Mouse (Mus musculus) kidney, adult 11 months (tissue): ENCODE data around the gene Hmcn2.
A peak's percentile ranks its signal among the peaks of the same experiment; 100 is the strongest.

ENCODE experiments used
- DNase-seq: peaks from one replicate; pipeline ENCODE4 v3.0.0; 2022

Gene Hmcn2

DNA sequence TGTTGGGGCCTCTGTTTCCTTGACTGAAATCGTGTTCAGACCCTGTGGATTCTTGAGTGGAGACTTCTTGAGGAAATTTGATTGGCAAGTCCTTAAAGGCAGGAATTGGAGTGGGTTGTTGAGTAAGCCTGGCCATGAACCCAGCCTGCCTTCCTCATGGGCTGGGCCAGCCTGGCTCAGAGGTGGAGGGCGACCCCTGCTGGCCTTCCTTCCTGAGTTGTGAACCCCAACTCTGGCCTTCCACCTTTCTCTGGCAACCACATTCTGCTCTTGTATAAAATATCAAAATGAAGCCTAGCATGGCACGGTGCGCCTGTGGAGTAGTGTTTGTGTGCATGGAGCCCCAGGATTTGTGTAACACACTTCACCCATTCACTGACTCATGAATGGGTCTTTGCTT lies 8.5 kb upstream of the Hmcn2 start:
- DNase-seq: no peak

DNA sequence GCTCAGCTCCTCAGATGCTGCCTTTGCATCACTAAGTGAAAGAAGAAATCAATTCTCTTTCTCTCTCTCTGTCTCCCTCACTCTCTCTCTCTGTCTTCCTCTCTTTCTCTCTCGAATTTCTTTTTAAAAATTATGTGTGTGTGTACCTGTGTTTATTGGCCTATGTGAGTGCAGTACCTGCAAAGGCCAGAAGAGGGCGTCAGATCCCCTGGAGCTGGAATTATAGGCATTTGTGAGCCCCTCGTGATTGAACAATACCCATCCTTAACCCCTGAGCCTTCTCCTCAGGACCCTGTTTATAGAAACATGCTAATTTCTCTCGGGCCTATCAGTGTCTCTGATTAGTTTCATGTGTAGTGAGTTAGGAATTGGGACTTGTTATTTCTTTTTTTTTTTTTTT lies 6.0 kb upstream of the Hmcn2 start:
- no peak for DNase-seq

DNA sequence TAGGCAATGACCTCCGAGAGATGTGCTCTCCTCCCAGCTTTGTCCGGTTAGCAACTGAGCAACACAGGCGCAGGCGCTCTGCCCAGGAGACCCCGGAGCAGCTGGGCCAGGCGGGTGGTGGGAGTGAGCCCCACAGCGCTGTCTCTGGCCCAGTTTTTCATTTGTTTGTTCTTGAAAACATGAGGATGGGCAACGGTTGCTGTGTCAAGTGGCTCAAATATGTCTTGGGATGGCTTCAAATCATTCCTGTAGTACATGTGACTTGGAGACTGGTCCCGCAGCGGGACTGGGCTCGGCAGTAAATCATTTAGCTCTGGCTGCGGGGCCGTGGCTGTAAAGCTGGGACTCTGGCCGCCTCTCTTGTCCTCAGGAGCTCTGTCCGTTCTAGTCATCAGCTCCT lies 4.7 kb upstream of the Hmcn2 start:
- no peak for DNase-seq

DNA sequence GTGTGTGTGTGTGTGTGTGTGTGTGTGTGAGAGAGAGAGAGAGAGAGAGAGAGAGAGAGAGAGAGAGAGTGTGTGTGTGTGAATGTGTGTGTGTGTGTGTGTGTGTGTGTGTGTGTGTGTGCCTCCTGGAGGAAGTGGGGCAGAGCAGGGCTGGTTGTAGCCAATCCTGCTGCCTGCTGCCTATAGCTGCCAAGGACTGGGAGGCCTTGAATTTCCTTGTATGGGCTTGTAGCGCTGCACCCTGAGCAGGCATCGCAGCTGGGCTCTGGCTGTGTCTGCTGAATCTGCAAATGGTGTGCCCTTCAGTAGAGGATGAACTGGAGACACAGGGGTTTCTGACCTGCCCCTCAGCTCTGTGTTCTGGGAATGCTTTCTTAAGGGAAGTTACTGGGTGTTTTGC lies 3.9 kb downstream of the Hmcn2 start:
- no peak for DNase-seq

DNA sequence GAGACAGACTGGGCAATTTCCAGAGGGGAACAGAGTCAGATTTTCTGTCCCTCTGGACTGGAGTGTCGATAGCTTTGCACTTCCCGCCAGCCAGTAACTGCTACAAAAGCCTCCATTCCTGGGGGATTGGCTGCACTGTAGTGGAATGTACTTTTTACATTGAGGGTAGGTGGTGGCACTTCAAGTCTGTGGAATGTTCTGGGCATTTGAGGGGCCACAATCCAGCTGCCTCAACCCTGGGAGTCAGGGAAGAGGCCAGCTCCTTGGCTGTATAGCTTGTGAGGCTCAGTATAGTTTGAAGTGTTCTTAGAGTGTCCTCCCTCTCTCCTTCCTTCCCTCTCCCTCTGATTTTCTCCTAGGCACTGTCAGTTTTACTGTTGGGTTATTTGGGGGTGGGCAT lies 5.0 kb downstream of the Hmcn2 start:
- no peak for DNase-seq

DNA sequence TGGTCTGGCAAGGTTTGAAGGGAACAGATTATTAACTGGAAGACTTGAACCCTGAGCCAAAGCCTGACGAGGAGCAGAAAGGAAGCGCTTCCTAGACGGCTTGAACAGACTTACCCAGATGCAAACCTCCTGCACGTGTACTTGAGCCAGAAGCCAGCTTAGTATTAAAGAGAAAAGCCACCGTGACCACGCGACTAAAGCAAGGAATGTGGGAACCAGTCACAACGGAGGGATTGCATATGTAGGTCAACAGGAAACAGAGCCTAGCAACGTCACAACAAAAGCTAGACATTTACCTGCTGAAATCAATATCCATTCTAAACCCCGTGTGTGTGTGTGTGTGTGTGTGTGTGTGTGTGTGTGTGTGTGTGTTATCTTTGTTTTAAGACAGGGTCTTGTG lies 13.0 kb downstream of the Hmcn2 start:
- DNase-seq: no peak

DNA sequence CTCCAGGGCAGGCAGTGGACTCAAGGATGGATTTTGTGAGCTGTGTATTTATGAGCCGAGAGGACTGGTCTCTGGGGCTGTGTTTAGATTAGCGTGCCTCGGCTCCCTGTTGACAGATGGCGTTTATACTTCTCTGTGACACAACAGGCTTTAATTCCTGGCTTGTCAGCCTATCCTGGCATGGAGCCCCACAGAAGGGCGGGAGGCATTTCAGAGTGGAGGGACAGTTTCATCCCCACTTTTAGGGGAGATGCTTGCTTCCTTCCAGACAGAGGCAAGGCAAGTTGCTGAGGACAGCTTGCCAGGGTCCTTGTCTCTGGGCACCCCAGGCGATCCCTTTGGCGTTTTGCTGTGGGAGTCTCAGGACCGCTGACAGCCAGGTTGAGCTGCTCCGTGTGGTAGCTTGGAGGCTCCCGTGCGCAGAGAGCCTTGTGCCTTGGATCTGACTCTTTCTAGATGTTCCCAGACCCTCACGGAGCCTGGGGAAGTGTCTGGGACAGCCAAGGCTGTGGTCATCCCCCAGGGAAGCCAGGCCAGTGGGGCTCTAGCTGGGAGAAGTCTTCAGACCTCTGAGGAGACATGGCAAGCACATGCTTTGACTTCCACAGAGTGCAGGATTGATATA lies 23.6 kb downstream of the Hmcn2 start:
- DNase-seq: no peak

DNA sequence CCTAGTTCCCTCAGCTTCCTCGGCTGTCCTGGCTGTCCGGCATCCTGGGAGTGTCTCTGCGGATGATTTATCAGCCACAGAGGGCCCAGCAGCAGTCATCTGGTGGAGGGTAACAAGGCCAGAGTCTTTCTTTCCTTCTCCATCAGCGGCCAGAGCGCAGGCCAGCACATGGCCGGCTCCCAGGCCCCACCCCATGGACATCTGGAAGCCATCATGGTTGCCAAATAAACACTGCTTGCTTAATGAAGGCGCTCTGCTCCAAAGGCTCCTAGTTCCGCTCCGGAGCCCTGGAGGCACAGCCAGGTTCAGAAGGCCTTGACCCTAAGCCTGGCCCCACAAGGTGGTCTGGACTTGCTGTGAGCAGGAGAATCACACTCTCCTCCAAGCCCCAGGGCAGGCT lies 25.6 kb downstream of the Hmcn2 start:
- DNase-seq: peak; percentile 42

DNA sequence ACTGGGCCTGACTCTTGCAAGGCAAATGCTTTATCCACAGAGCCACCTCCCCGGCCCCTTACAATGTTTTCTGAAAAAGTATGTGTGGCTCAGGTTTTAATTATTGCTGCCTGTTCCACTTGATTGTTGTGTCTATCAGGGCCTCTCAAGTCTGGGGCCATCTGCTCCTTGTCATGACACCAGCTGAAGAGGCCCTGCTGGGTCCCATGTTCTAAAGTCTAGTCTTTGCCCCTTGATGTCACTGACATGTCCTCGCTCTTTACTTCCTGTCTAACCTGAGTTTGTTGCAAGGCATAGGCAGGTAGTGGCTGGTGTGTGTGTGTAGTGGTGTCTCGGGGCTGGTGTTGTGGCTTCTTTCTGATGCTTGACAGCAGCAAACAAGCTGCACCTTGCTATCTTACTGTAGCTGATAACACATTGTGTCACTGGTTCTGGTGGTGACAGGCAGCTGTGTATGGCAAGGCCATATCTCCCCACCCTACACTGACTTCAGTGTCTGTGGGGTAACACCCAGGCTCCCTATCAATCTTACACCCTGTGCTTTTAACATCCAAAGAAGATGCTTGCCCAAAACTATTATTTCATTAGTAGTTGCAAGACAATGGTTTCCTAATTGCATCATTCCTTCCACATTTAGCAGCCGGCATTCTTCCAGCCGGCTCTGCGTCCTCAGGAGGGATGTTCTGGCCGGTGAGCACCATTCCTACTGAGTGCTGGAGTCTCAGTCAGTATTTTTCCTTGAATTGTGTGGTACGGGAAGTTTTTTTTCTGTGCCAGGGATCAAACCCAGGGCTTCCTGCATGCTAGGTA lies 27.7 kb downstream of the Hmcn2 start:
- DNase-seq: no peak

DNA sequence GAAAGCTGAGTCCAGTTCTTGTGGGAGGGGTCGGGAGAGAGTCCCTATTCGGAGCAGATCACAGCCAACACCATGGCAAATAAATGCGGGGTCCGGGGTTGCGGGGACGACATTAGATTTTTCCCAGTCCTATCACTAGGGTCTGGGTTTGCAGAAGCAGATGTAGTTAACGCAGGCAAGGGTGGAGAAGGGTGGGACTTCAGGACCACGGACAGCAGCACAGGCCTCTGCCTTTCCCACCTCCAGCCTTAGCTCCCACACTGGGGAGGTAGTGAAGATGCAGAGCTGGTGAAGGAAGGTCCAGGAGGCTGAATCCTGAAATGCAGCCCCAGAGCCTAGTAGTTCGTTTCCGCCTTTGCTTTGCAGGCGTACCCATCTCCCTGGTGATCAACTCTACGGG lies 31.9 kb downstream of the Hmcn2 start:
- no peak for DNase-seq

DNA sequence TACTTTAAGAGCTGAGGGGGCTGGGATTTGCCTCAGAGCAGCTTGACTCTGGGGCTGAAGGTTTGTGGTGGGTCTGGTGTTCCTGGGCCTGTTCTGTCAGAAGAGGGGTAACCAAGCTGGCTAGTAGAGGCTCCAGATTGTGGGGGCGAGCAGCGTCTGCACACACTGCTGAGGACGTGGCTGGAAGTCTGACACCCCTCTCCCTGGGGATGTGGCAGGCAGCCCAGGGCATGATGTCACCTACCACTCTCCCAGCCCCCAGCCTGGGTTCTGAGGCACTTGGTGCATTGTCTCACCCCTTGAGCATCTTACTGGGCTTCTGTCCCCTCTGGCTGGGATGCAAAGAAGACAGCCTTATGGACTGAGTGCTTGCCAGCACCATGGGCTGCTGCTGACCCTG lies 34.2 kb downstream of the Hmcn2 start:
- no peak for DNase-seq

DNA sequence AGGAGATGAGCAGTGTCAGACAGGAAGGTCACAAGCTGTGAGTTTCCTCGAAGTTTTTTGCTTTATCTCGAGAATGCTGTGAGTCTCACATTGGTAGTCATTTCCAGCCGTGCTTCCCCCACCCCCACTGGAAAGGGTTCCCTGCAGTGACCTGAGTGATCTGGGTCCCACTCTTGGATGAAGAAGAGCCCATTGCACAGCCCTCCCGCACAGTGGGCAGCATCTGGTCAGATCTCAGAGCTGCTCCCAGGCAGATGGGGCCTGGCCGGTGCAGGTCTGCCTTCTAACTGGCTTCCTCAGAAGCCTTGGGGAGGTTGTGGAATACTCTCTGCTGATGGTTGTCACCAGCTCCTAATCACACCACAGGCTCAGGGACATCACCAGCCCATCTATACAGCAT lies 34.6 kb downstream of the Hmcn2 start:
- no peak for DNase-seq

DNA sequence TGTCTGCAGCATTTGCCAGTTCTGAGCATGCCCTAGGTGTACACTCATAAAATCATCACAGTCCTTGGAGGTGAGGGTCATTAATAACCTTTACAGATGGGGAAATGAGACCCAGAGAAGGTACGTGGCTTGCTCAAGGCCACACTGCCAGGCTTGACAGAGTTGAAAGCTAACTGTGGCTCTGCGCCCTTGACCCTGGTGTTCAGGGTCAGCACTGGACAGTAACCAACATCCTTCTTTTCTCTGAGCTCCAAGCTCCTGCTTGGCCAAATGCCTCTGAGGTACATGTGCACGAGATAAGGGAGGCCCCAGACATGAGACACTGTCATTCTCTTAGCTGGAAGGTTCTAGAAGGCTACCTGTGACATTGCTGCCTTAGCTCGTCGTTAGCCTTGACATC lies 42.6 kb downstream of the Hmcn2 start:
- DNase-seq: no peak

DNA sequence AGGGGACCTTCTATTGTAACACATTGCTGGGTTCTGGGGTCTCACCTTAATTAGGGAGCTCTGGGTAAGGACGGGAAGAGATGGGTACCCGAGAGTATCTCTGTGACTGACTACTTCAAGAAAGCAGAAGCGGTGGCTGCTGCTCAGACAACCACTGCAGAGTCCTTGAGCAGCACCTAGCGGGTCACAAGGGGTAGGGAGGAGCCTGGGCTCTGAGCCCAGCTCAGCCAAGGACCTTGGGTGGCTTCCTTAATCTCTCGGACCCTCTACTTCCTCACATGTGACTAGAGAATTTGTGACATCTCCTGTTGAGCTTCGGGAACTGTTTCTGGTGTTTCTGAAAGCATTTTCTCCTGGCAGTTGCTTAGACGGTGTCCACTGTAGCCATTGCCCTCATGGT lies 45.1 kb downstream of the Hmcn2 start:
- DNase-seq: no peak

DNA sequence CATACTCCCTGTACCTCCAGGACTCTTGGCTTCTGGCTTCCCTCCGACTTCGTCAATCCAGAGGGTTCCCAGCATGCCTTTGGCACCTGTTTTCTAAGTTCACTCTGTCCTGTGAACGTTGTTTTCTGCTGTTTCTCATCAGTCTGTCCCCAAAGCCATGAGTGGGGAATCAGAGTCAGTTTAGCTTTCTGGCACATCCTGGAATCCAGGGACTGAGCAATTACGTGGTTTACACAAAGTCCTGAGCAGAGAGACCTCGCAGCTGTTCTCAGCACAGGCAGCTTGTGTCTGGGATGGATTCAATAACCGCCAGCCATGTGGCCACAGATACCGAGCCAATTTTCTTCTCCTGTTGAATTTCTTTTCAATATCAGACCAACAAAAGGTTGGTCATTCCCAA lies 53.0 kb downstream of the Hmcn2 start:
- no peak for DNase-seq

DNA sequence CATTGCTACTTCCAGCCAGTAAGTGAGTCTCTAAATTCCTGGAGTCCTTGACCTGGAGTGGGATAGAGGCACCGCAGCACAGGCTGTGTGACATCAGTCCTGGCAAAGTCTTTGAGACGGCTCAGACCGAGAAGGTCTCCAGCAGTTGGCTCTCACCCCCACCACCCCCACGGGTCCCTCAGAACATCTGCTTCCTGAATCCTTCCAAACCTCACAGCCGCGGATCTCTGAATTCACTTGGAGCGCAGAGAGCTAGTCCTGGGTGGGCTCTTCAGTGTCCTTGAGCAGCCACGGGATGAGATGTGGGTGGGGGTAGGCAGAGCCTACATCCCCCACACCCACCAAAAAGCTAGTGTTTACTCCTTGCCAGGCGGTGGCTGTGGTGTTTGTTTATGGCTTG lies 57.2 kb downstream of the Hmcn2 start:
- DNase-seq: peak; percentile 7

DNA sequence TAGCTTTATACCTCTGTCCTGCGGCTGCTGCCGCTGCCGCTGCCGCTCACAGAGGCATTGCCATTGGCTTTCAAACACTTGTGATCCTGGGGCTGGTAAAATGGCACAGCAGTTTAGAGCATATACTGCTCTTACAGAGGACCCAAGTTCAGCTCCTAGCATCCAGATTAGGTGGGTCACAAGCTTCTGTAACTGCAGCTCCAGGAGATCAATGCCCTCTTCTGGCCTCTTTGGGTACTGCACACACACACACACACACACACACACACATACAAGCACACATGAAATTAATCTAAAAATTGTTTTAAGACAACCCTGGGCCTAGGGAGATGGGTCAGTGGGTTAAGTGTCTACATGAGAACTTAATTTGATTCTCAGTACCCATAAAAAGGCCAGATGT lies 58.0 kb downstream of the Hmcn2 start:
- DNase-seq: no peak

DNA sequence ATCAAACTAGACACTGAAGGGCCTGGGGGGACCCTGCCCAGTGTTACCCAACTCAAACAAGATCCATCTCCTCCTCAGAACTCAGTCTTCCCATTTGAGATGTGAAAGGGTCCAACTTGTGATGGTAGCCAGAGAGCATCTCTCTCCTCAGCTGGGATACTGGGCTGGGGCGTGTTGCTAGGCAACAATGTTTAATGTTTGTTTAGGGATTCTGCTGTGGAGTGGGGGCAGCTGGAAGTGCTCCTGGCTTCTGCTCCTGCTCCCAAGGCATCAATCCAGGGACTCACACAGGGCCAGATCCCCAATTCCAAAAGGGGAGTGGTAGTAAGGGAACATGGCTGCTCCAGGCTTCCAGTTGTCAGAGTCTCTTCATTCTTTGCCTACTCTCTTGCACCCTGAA lies 60.2 kb downstream of the Hmcn2 start:
- DNase-seq: no peak

DNA sequence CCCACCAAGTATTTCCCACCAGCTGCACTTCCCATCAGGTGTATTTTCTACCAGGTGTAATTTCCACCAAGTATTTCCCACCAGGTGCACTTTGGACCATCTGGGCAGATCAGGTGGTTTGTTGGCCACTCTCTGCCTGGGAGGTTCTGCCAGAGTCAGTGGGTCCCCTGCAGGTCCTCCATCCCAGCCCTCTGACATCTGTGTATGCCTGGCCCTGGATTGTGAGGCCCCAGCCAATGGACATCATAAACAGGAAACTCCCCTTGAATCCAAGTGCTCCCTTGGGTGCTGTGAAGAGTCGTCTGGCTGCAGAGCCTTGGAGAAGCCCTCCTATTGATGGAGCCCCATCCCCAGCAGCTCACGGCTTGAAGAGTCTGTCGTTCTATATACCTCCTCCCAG lies 61.8 kb downstream of the Hmcn2 start:
- no peak for DNase-seq

DNA sequence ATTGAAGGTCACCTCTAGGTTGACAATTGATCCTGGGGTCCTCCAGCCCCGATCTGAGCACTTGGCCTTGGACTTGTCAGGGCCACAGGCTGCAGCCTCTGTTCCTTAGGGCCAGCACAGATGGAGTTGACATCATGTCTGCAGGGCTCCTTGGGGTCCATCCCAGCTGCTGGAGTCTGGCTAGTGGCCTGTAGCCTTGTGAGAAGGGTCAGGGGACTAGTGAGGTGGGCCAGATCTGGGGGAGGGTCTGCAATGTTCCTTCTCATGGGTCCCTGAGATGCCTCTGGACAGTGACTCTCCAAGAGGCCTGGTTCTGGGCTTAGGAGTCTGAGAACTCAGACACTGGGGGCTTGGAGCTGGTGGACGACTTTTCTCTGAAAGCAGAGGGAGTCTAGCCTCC lies 63.3 kb downstream of the Hmcn2 start:
- no peak for DNase-seq

DNA sequence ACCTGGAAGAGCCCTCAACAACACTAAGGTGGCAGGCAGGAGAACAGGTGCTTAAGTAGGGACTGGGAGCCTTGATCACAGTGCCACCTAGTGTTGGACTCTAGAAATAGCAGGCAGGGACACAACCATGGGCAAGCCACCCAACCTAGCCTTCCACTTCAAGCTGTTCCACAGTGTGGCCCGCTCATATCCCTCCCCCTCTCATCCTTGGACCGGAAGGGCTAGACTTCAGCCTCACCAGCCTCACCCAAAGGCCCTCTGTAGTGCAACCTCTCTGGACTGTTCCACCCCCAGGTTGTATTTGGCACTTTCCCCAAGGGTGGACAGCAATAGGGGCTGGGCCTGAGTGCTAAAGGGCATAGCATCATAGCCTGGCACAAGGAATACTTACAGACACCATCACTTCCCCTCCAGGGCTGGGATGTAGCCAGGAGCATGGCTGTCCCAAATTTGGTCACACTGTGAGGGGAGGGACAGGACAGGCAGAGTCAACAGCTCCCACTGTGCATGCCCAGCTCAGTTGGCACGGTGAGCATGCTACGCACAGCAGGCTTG lies 67.2 kb downstream of the Hmcn2 start:
- DNase-seq: peak; percentile 30

DNA sequence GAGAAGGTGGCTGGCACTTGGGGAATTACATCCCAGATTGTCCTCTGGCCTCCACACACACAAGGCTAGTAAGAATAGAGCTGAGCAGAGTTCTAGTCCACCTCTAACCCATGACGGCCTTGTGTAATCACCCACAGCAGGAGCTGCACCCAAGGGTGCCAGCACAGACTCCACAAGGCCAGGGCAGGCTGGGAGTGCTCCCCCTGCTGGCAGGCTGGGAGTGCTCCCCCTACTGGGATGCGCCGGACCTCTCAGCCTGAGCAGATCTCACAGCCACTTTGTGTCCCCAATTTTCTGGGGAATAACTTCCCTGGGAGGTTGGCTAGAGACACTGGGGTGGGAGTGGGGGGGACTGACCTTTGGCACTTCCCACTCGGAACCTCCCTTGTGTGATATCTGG lies 68.7 kb downstream of the Hmcn2 start:
- peak; percentile 15 for DNase-seq

DNA sequence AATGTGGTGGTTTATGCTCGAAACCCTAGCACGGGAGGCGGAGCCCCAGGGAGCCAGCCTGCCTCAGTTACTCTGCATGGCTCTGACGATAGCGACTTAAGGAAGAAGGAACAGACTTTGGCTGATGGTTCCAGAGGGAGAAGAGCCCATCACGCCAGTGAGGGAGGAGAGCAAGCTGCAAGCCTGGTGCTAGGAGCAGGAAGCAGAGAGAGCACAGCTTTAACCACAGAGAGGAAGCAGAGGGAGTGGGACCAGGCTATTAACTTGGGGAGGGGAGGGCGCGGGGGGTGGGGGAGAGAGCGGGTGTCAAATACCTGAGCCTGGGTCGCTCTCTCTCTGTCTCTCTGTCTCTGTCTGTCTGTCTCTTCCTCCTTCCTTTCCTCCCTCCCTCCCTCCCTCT lies 102.8 kb downstream of the Hmcn2 start:
- no peak for DNase-seq

DNA sequence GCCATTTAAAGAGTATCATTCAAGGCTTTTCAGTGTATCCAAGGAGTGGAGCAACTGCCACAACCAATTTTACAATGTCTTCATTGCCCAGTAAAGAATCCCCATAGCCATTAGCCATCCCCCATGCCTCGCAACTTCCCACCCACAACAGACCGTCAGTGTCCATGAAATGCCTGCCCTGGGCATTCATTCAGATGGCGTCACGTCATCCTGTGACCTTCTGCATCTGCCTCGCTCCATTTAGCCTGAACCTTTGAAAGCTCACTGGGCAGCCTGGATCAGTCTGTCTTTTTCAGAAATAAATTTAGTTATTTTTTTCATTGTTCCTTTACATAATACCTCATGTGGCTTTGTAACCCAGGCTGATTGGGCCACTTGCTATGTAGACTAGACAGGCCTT lies 103.8 kb downstream of the Hmcn2 start:
- no peak for DNase-seq

DNA sequence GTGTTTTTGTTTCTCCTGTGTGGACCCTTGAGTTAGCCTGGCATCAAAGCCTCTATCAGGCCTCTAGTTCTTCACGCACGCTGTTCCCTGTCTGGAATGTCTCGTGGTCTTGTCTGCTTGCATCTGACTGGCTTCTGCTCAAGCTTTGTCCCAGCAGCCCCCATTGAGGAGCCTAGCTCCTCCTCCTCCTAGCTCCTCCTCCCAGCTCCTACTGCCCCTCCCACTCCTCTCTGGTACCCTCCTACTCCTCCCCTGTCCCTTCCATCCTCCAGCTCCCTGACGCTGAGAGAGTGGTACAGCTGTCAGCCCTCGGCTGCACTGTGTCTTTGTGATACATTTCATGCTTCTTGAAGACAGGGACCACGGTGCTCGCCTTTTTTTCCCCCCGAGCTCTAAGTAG lies 104.4 kb downstream of the Hmcn2 start:
- no peak for DNase-seq
